Mouse (Mus musculus): Measurements from ENCODE around the gene Fbxl17.

GRCm38 (mm10) chr17:63489525-63489924, 10.3 kb downstream of the Fbxl17 start:
- TF ChIP-seq CTCF (IDR thresholded peaks at IDR 0.05; ENCODE audit: extremely low read depth, insufficient read length, insufficient replicate concordance, low read depth, low read length) = no peak
- no peak for TF ChIP-seq POLR2A (IDR thresholded peaks at IDR 0.05; ENCODE audit: low read depth, low read length)

All from small intestine, adult 2 months (tissue).